Mouse (Mus musculus) embryonic facial prominence, embryonic 15.5 days (tissue): Measurements from ENCODE around the gene Cacng5. TPM values are rescaled to one million over a fixed set of nuclear protein-coding genes. Genes with fewer than 3 reads are reported as not detected.

Source experiments
- ATAC-seq: fragments of 200-750 bp; cut with Nextera tagmentation; 2 replicates; pipeline ENCODE4 v1.8.0; 2017; ENCODE audit warnings: low read depth, moderate TSS enrichment; ENCODE audit not compliant: insufficient number of reproducible peaks, low FRiP score, low TSS enrichment
- H3K27ac ChIP-seq: fragments of 300-500 bp; sonication (generic); replicated peaks from 2 replicates; pipeline ENCODE4 v1.5.1; 2015; ENCODE audit warnings: mild to moderate bottlenecking, inconsistent platforms
- H3K27me3 ChIP-seq: fragments of 300-500 bp; sonication (generic); 2 replicates; pipeline ENCODE4 v1.6.1; 2015; ENCODE audit warnings: inconsistent platforms
- H3K36me3 ChIP-seq: fragments of 300-500 bp; sonication (generic); 2 replicates; pipeline ENCODE4 v1.6.1; 2015; ENCODE audit warnings: mild to moderate bottlenecking, inconsistent platforms
- H3K4me1 ChIP-seq: fragments of 300-500 bp; sonication (generic); 2 replicates; pipeline ENCODE4 v1.6.1; 2015; ENCODE audit warnings: inconsistent platforms
- H3K4me2 ChIP-seq: fragments of 300-500 bp; sonication (generic); replicated peaks from 2 replicates; pipeline ENCODE4 v1.6.1; 2015; ENCODE audit warnings: mild to moderate bottlenecking, inconsistent platforms
- H3K4me3 ChIP-seq: fragments of 300-500 bp; sonication (generic); replicated peaks from 2 replicates; pipeline ENCODE4 v1.5.1; 2015; ENCODE audit warnings: mild to moderate bottlenecking, inconsistent platforms
- H3K9ac ChIP-seq: fragments of 300-500 bp; sonication (generic); 2 replicates; pipeline ENCODE4 v1.6.1; 2015; ENCODE audit warnings: inconsistent platforms
- H3K9me3 ChIP-seq: fragments of 300-500 bp; sonication (generic); replicated peaks from 2 replicates; pipeline ENCODE4 v1.6.1; 2016; ENCODE audit warnings: inconsistent platforms
- WGBS: fragments of 180-500 bp; shearing (Covaris S2); methylation state at CpG from one replicate; pipeline ENCODE4 v1.1.7; 2015; 5-methylcytosine and 5-hydroxymethylcytosine counted together
- polyA plus RNA-seq: library from polyadenylated mRNA; unstranded; fragments of >200 nt; fragmentation: Nextera tagmentation; extraction: Ambion mirVana; gene quantifications from 2 replicates; pipeline ENCODE4 v1.2.1, GENCODE M21; 2015

Cacng5 gene
- polyA plus RNA-seq, 1 experiment from 2014 or later = 0.11 TPM

GRCm38 (mm10) chr11:107833351-107834040 is 81.4 kb downstream of the Cacng5 start:
- Histone ChIP-seq H3K27ac (no peak overlapping the region), H3K4me1 (no peaks in the 10 kb centered on the region), H3K4me3 (no peak overlapping the region), H3K9me3 (no peaks in the 10 kb centered on the region), H3K9ac (no peak overlapping the region), H3K27me3 (no peaks in the 10 kb centered on the region), H3K36me3 (no peaks in the 10 kb centered on the region), H3K4me2 (no peak overlapping the region)
- 60% methylated on average over 7 of the region's 7 CpGs for WGBS
- ATAC-seq = no peak

Other genes starting within 250 kb of the Cacng5 start
- gene Cacng1, start 198.5 kb downstream of the Cacng5 start, polyA plus RNA-seq = 13.4 and 23.8 TPM in 2 replicates
- 3.7 and 3.8 TPM in 2 replicates for gene Cacng4, start 120.5 kb downstream of the Cacng5 start, polyA plus RNA-seq